Mouse (Mus musculus) spleen, adult 2 months (tissue): Measurements from ENCODE around the gene Unk.

Experiments
- CTCF ChIP-seq: fragments of 200-500 bp; IDR thresholded peaks from 2 replicates; pipeline ENCODE4 v1.5.1; 2011; ENCODE audit warnings: mild to moderate bottlenecking, inconsistent platforms; ENCODE audit not compliant: insufficient read depth, insufficient read length, insufficient replicate concordance; ENCODE audit errors: extremely low read depth
- POLR2A ChIP-seq: fragments of 200-500 bp; IDR thresholded peaks from 2 replicates; pipeline ENCODE4 v1.6.1; 2011; ENCODE audit warnings: low read depth, low read length, inconsistent platforms

- TF ChIP-seq CTCF (peak; percentile 23; the same call in 1 of the 2 replicates), POLR2A (no peak)
These were observed 41.4 kb downstream of the Unk start for GRCm38 (mm10) chr11:116071510-116071909.
